Mouse (Mus musculus) embryonic facial prominence, embryonic 10.5 days (tissue): Measurements from ENCODE around the gene Hlcs. TPM values are rescaled to one million over a fixed set of nuclear protein-coding genes. Genes with fewer than 3 reads are reported as not detected.

ENCODE experiments used
- DNase-seq: peaks from one replicate; pipeline ENCODE4 v3.0.0-alpha.2; 2017; ENCODE audit warnings: low spot score
- H3K27ac ChIP-seq: fragments of 300-500 bp; sonication (generic); replicated peaks from 2 replicates; pipeline ENCODE4 v1.5.1; 2016; ENCODE audit warnings: mild to moderate bottlenecking
- H3K27me3 ChIP-seq: fragments of 300-500 bp; sonication (generic); replicated peaks from 2 replicates; pipeline ENCODE4 v1.6.1; 2016; ENCODE audit warnings: low read depth, mild to moderate bottlenecking; ENCODE audit not compliant: poor library complexity, severe bottlenecking
- H3K36me3 ChIP-seq: fragments of 300-500 bp; sonication (generic); replicated peaks from 2 replicates; pipeline ENCODE4 v1.6.1; 2016; ENCODE audit warnings: mild to moderate bottlenecking, moderate library complexity
- H3K4me1 ChIP-seq: fragments of 300-500 bp; sonication (generic); 2 replicates; pipeline ENCODE4 v1.6.1; 2016
- H3K4me3 ChIP-seq: fragments of 300-500 bp; sonication (generic); 2 replicates; pipeline ENCODE4 v1.5.1; 2016; ENCODE audit warnings: mild to moderate bottlenecking, moderate library complexity
- H3K9me3 ChIP-seq: fragments of 300-500 bp; sonication (generic); 2 replicates; pipeline ENCODE4 v1.6.1; 2016; ENCODE audit warnings: mild to moderate bottlenecking
- WGBS: fragments of 180-500 bp; shearing (Covaris S2); methylation state at CpG from one replicate; pipeline ENCODE4 v1.1.7; 2016; 5-methylcytosine and 5-hydroxymethylcytosine counted together
- polyA plus RNA-seq: library from polyadenylated mRNA; unstranded; fragments of >200 nt; fragmentation: Nextera tagmentation; extraction: Ambion mirVana; gene quantifications from 2 replicates; pipeline ENCODE4 v1.2.1, GENCODE M21; 2016

Hlcs gene
- polyA plus RNA-seq, 1 experiment from 2014 or later, result 12.2 TPM

- 90% methylated on average over 8 of the region's 8 CpGs for WGBS
- Histone ChIP-seq H3K9me3 (no peaks in the 10 kb centered on the region), H3K4me3 (no peak overlapping the region), H3K27me3 (peaks cover 19% of the 10 kb centered on the region), H3K27ac (no peak overlapping the region; the same call in 1 of the 2 replicates), H3K4me1 (peaks cover 36% of the 10 kb centered on the region), H3K36me3 (no peaks in the 10 kb centered on the region)
- no peak for DNase-seq
Measured at GRCm38 (mm10) chr16:94246976-94247375, 66.4 kb downstream of the Hlcs start.

DNA sequence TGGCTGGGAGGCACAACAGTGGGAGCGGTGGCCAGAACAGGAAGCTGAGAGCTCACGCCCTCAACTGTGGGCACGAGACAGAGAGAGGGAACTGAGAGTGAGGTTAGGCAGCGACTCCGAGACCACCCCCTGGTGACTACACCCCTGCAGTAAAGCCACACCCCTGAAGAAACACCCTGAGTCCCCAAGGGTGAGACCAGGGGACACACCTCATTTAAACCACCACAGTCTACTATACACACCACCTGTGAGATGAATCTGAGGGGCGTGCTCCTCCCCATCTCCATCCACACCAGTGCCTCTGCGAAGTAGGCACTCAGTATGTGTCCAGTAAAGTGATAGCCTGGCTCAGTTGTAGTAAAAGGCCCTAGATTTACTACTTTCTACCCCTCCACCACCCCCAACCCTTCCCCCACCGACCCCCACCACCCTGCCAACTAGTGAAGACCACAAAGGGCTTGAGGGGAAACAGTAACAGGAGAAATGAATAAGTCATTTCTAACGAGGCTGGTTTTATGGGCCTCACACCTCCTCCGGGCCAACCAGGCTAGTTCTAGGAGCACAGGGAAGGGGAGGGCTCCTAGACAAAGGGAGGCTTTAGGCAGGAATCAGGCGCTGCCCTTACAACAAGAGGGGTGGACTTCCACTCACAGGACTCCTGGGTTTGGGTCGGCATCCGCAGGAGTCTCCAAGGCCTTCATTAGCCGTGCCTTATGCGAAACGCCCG is 67.2 kb downstream of the Hlcs start:
- peaks cover 30% of the 10 kb centered on the region for H3K4me1 ChIP-seq
- H3K27me3 ChIP-seq, result peaks cover 19% of the 10 kb centered on the region
- no peaks in the 10 kb centered on the region for H3K9me3 ChIP-seq
- no peak overlapping the region for H3K4me3 ChIP-seq
- WGBS, result 77% methylated on average over 17 of the region's 17 CpGs
- H3K27ac ChIP-seq, result no peak overlapping the region
- H3K36me3 ChIP-seq, result no peaks in the 10 kb centered on the region
- no peak for DNase-seq

- peaks cover 39% of the 10 kb centered on the region for H3K4me1 ChIP-seq
- no peak overlapping the region for H3K4me3 ChIP-seq
- no peak for DNase-seq
- H3K9me3 ChIP-seq, result no peaks in the 10 kb centered on the region
- peaks cover 10% of the 10 kb centered on the region for H3K27me3 ChIP-seq
- H3K36me3 ChIP-seq, result no peaks in the 10 kb centered on the region
- H3K27ac ChIP-seq, result no peak overlapping the region
- 92% methylated on average over 10 of the region's 10 CpGs for WGBS
Measured at GRCm38 (mm10) chr16:94241126-94241525, 72.2 kb downstream of the Hlcs start.

DNA sequence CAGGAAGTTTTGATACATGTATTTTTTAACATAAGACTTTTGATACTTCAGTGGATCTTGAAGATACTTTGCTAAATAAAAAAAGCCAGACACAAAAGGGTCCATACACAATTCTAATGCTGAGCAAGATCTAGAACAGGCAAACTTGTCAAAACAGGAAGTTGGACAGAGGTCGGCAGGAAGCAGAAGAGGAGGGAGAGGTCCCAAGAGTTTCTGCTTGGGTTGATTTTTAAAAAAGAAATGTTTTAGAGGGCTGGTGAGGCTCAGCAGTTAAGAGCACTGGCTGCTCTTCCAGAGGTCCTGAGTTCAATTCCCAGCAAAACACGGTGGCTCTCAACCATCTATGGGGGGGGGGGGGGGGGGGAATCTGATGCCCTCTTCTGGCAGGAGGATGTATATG is 73.2 kb downstream of the Hlcs start:
- H3K4me1 ChIP-seq, result peaks cover 39% of the 10 kb centered on the region
- no peak overlapping the region for H3K4me3 ChIP-seq
- H3K27me3 ChIP-seq, result peaks cover 10% of the 10 kb centered on the region
- no peak overlapping the region for H3K27ac ChIP-seq
- DNase-seq, result no peak
- no peaks in the 10 kb centered on the region for H3K36me3 ChIP-seq
- H3K9me3 ChIP-seq, result no peaks in the 10 kb centered on the region
- WGBS, result 48% methylated on average over 2 of the region's 2 CpGs

DNA sequence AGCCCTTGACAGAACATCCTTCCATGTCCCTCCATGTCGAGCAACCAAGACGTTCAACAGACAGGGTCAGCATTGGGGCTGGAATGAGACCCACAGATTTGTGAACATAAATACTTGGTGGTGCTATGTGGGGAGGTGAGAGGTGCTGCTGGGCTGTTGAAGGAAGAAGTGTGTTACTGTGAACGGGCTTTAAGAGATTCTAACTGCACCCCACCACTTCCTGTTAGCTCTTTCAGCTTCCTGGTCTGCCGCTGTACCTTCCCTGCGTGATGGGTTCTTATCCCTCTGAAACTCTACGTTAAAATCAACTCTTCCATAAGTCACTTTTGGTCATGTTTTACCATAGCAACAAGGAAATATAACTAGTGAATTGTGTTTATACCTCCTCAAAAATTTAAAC is 73.8 kb downstream of the Hlcs start:
- WGBS, result 83% methylated on average over 6 of the region's 6 CpGs
- H3K27ac ChIP-seq, result no peak overlapping the region
- peaks cover 10% of the 10 kb centered on the region for H3K27me3 ChIP-seq
- no peak for DNase-seq
- H3K4me1 ChIP-seq, result peaks cover 34% of the 10 kb centered on the region
- H3K9me3 ChIP-seq, result no peaks in the 10 kb centered on the region
- H3K4me3 ChIP-seq, result no peak overlapping the region
- no peaks in the 10 kb centered on the region for H3K36me3 ChIP-seq

GRCm38 (mm10) chr16:94239146-94239545 is 74.2 kb downstream of the Hlcs start:
- Histone ChIP-seq H3K36me3 (no peaks in the 10 kb centered on the region), H3K27me3 (peaks cover 13% of the 10 kb centered on the region), H3K27ac (no peak overlapping the region), H3K9me3 (no peaks in the 10 kb centered on the region), H3K4me3 (no peak overlapping the region), H3K4me1 (peaks cover 33% of the 10 kb centered on the region)
- no peak for DNase-seq
- 92% methylated on average over 7 of the region's 7 CpGs for WGBS

DNA sequence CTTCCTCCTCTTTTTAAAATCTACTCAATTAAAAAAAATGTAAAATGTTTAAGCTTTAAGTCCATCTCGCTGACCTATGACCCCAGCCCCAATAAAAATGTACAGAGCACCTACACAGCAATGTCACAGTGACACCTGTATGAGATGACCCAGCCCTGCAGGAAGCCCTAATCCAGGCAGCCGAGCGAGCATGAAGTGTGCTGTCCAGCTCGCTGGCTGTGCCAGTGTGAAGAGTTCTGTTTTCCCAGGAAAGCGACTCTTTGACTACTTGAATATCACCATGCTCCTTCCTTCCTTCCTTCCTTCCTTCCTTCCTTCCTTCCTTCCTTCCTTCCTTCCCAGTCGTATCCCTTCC is 76.3 kb downstream of the Hlcs start:
- Histone ChIP-seq H3K4me1 (peaks cover 38% of the 10 kb centered on the region), H3K36me3 (no peaks in the 10 kb centered on the region), H3K9me3 (no peaks in the 10 kb centered on the region), H3K4me3 (no peak overlapping the region), H3K27me3 (peaks cover 32% of the 10 kb centered on the region), H3K27ac (no peak overlapping the region)
- no peak for DNase-seq
- WGBS, result 74% methylated on average over 6 of the region's 6 CpGs

DNA sequence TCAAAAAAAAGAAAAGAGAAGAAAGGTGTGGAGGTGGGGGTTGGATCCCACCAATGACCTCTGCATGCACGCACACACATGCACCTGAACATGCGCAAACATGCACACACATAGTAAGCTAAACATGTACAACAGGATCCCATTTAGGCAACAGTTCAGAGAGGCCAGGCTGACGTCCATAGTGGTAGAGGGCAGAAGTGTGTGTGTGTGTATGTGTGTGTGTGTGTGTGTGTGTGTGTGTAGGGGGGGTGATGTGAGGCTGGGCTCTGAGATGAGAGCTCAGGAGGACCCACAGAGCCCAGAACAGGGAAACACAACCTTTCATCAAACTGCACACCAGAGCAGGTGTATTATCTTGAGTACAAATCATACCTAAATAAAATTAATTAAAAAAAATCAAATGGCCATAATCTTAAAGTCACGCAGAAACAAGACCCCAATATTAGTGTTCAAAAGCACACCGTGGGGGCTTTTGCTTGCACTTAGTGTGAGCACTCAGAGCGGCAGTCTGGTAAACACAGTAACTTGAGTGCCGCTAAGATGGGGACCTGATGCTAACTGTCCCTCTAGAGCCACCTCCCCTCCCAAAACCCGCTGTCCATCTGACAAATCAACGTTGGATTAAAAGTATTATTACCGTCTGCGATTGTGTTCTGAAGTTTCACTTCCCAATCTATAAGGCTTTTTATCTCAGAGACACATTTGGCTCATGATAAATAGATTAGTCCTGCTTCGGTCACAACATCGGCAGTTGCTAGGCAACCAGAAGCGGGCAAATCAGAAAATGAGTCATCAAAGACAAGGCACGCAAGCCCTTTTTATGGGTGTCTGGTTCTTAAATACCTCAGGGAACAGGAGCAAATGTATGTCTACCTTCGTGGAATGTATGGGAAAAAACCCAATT is 76.9 kb downstream of the Hlcs start:
- Histone ChIP-seq H3K27ac (no peak overlapping the region), H3K4me3 (no peak overlapping the region)
- WGBS, result 76% methylated on average over 16 of the region's 16 CpGs

GRCm38 (mm10) chr16:94235718-94236117 is 77.7 kb downstream of the Hlcs start:
- Histone ChIP-seq H3K4me1 (peaks cover 50% of the 10 kb centered on the region), H3K27ac (no peak overlapping the region), H3K27me3 (peaks cover 46% of the 10 kb centered on the region), H3K4me3 (no peak overlapping the region), H3K36me3 (no peaks in the 10 kb centered on the region), H3K9me3 (no peaks in the 10 kb centered on the region)
- 90% methylated on average over 6 of the region's 6 CpGs for WGBS
- no peak for DNase-seq

More for the DNA sequence above, 76.9 kb downstream of the Hlcs start:
- no peaks in the 10 kb centered on the region for H3K9me3 ChIP-seq
- H3K27me3 ChIP-seq, result peaks cover 39% of the 10 kb centered on the region
- DNase-seq, result peak; percentile 53
- peaks cover 43% of the 10 kb centered on the region for H3K4me1 ChIP-seq
- no peaks in the 10 kb centered on the region for H3K36me3 ChIP-seq

GRCm38 (mm10) chr16:94234202-94234601 is 79.2 kb downstream of the Hlcs start:
- 72% methylated on average over 4 of the region's 4 CpGs for WGBS
- H3K4me1 ChIP-seq, result peaks cover 52% of the 10 kb centered on the region
- H3K27me3 ChIP-seq, result peaks cover 59% of the 10 kb centered on the region
- H3K4me3 ChIP-seq, result no peak overlapping the region
- H3K27ac ChIP-seq, result 0 out of 2 replicates have a peak overlapping the region, but pooled peaks have one; percentile 22
- DNase-seq, result no peak
- no peaks in the 10 kb centered on the region for H3K9me3 ChIP-seq
- H3K36me3 ChIP-seq, result 0 out of 2 replicates have a peak, but pooled peaks cover 8% of the 10 kb centered on the region

- H3K27ac ChIP-seq, result no peak overlapping the region
- H3K4me1 ChIP-seq, result peaks cover 58% of the 10 kb centered on the region
- no peaks in the 10 kb centered on the region for H3K9me3 ChIP-seq
- 0 out of 2 replicates have a peak, but pooled peaks cover 8% of the 10 kb centered on the region for H3K36me3 ChIP-seq
- no peak overlapping the region for H3K4me3 ChIP-seq
- DNase-seq, result no peak
- H3K27me3 ChIP-seq, result peaks cover 73% of the 10 kb centered on the region
- WGBS, result 78% methylated on average over 12 of the region's 12 CpGs
Measured at GRCm38 (mm10) chr16:94230909-94231575, 82.3 kb downstream of the Hlcs start.

DNA sequence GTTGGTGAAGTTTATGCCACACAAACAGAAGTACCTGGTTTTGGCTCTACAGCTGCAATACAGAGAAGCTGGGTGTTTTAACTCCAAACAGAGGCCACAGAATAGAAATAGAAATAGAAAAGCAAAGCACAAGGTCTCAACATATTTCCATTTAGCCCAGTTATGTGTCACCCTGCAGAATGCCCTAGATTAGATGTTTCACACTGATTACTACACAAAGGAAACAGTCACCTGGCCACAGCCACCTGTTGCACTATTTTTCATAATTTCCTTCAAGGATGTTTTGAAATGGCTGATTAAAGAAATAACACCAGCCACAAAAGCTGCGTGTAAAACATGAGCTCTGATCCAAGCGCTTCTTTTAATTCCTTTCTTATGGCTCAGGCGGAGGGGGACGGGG is 82.9 kb downstream of the Hlcs start:
- no peak for DNase-seq
- no peak overlapping the region for H3K27ac ChIP-seq
- H3K36me3 ChIP-seq, result 0 out of 2 replicates have a peak, but pooled peaks cover 8% of the 10 kb centered on the region
- H3K4me3 ChIP-seq, result no peak overlapping the region
- peaks cover 60% of the 10 kb centered on the region for H3K4me1 ChIP-seq
- 68% methylated on average over 4 of the region's 4 CpGs for WGBS
- no peaks in the 10 kb centered on the region for H3K9me3 ChIP-seq
- H3K27me3 ChIP-seq, result peaks cover 79% of the 10 kb centered on the region
